17 mouse cellular contexts compared by ENCODE assay signal in genomic region chr12:84533706-84534486, GRCm38 (mm10). TPM values are rescaled to one million over a fixed set of nuclear protein-coding genes. Genes with fewer than 3 reads are reported as not detected.
DNase-seq lines count a peak whose midpoint lies in the region; ATAC-seq and TF ChIP-seq lines count a peak whose summit lies in the region.
"Had no signal": no experiment of that assay in that cellular context is flagged by ENCODE, and none has a peak within 500 bp of the region (broad histone marks: within the 10 kb centered on the region; RNA-seq: fewer than 3 reads in every experiment).

No protein-coding gene starts in this region.

- DNase-seq in 3T3-L1 (ENCODE audit: low read depth, low spot score) = peak; percentile 12
- peak; percentile 34 for DNase-seq in NIH3T3 (ENCODE audit: low read depth)
- peak; percentile 79 for DNase-seq in adrenal gland, postnatal 14 days
- no peak for DNase-seq in frontal cortex, postnatal 10 days (ENCODE audit: low spot score in 2 of 2)
- DNase-seq in layer of hippocampus, adult 2 months (ENCODE audit: low spot score in 2 of 2) = no peak
- DNase-seq: cerebellum, adult 2 months; gastrocnemius, postnatal 25 days; lung, embryonic 14.5 days; right cerebral cortex, postnatal 25 days had no signal

- H3K27ac ChIP-seq in forebrain, embryonic 12.5 days = peak overlapping the region; percentile 89
- H3K27ac ChIP-seq in forebrain, embryonic 16.5 days (ENCODE audit: low read length) = no peak overlapping the region
- H3K27ac ChIP-seq in midbrain, embryonic 16.5 days (ENCODE audit: low read length) = no peak overlapping the region
- no peak overlapping the region for H3K27ac ChIP-seq in layer of hippocampus, adult 2 months
- H3K27ac ChIP-seq: limb, embryonic 15.5 days had no signal

- peaks cover 39% of the 10 kb centered on the region for H3K4me1 ChIP-seq in forebrain, embryonic 12.5 days
- H3K4me1 ChIP-seq in forebrain, embryonic 16.5 days (replicated peaks; ENCODE audit: control insufficient read depth, insufficient read depth, low read length) = peaks cover 27% of the 10 kb centered on the region
- no peaks in the 10 kb centered on the region for H3K4me1 ChIP-seq in midbrain, embryonic 16.5 days (ENCODE audit: control insufficient read depth, insufficient read depth, low read length)
- H3K4me1 ChIP-seq: limb, embryonic 15.5 days had no signal

- no peak overlapping the region for H3K4me3 ChIP-seq in forebrain, embryonic 12.5 days (replicated peaks)
- no peak overlapping the region for H3K4me3 ChIP-seq in forebrain, embryonic 16.5 days (replicated peaks; ENCODE audit: low read length)
- no peak overlapping the region for H3K4me3 ChIP-seq in midbrain, embryonic 16.5 days (ENCODE audit: low read depth, low read length)
- no peak overlapping the region for H3K4me3 ChIP-seq in layer of hippocampus, adult 2 months
- H3K4me3 ChIP-seq: hindbrain, embryonic 10.5 days; limb, embryonic 15.5 days had no signal

- no peak for TF ChIP-seq CTCF in layer of hippocampus, adult 2 months (conservative IDR thresholded peaks at IDR 0.05)

- H3K4me2 ChIP-seq in forebrain, embryonic 12.5 days = no peak overlapping the region
- no peak overlapping the region for H3K4me2 ChIP-seq in forebrain, embryonic 16.5 days (ENCODE audit: low read length)
- H3K4me2 ChIP-seq in midbrain, embryonic 16.5 days (ENCODE audit: low read length) = no peak overlapping the region
- H3K4me2 ChIP-seq: limb, embryonic 15.5 days; lung, embryonic 14.5 days had no signal

- 52% methylated on average over 7 of the region's 7 CpGs for WGBS in forebrain, embryonic 12.5 days
- 61% methylated on average over 7 of the region's 7 CpGs for WGBS in forebrain, embryonic 16.5 days
- WGBS in midbrain, embryonic 16.5 days = 65% methylated on average over 7 of the region's 7 CpGs

- ATAC-seq in forebrain, embryonic 12.5 days (ENCODE audit: low FRiP score) = no peak
- ATAC-seq in forebrain, embryonic 16.5 days = no peak
- ATAC-seq in midbrain, embryonic 16.5 days = no peak

- H3K36me3 ChIP-seq in forebrain, embryonic 12.5 days (replicated peaks) = no peaks in the 10 kb centered on the region
- H3K36me3 ChIP-seq in forebrain, embryonic 16.5 days (ENCODE audit: control insufficient read depth, insufficient read depth) = no peaks in the 10 kb centered on the region
- H3K36me3 ChIP-seq in midbrain, embryonic 16.5 days (ENCODE audit: control insufficient read depth, insufficient read depth, low read length) = no peaks in the 10 kb centered on the region

- H3K9me3 ChIP-seq in forebrain, embryonic 12.5 days = no peaks in the 10 kb centered on the region
- no peaks in the 10 kb centered on the region for H3K9me3 ChIP-seq in forebrain, embryonic 16.5 days (ENCODE audit: control insufficient read depth, low read length)
- no peaks in the 10 kb centered on the region for H3K9me3 ChIP-seq in midbrain, embryonic 16.5 days (replicated peaks; ENCODE audit: control insufficient read depth, low read length, poor library complexity, severe bottlenecking)
- H3K9me3 ChIP-seq: hindbrain, embryonic 10.5 days; limb, embryonic 15.5 days had no signal

- H3K9ac ChIP-seq in forebrain, embryonic 12.5 days = no peak overlapping the region
- H3K9ac ChIP-seq in forebrain, embryonic 16.5 days (replicated peaks; ENCODE audit: low read depth, low read length) = no peak overlapping the region
- H3K9ac ChIP-seq in midbrain, embryonic 16.5 days (ENCODE audit: low read depth, low read length) = no peak overlapping the region
- H3K9ac ChIP-seq: limb, embryonic 15.5 days; lung, embryonic 14.5 days had no signal

- H3K27me3 ChIP-seq in forebrain, embryonic 12.5 days = 0 out of 2 replicates have a peak, but pooled peaks cover 2% of the 10 kb centered on the region
- no peaks in the 10 kb centered on the region for H3K27me3 ChIP-seq in forebrain, embryonic 16.5 days (replicated peaks; ENCODE audit: control insufficient read depth, insufficient read depth, low read length)
- H3K27me3 ChIP-seq in midbrain, embryonic 16.5 days (ENCODE audit: control insufficient read depth, insufficient read depth, low read depth, low read length) = no peaks in the 10 kb centered on the region
- H3K27me3 ChIP-seq: limb, embryonic 15.5 days had no signal

RNA-seq across cellular contexts. Expression of gene Vsx2, which starts 35.7 kb away (rescaled TPM):
- 0.08 and 0.37 TPM in 2 replicates for polyA plus RNA-seq in forebrain, embryonic 12.5 days (2016; fragmentation: Nextera tagmentation; extraction: Ambion mirVana)
- 0.06 and 0.10 TPM in 2 replicates for polyA plus RNA-seq in forebrain, embryonic 16.5 days (2015; fragmentation: Nextera tagmentation; extraction: Ambion mirVana)
- total RNA-seq in adrenal gland, postnatal 14 days (2021) = not detected in 2 replicates
- polyA plus RNA-seq in midbrain, embryonic 16.5 days (2015; fragmentation: Nextera tagmentation; extraction: Ambion mirVana) = 1.5 and 1.9 TPM in 2 replicates
- total RNA-seq in layer of hippocampus, adult 2 months (2021) = under 1 TPM; 0.27 to 0.28 TPM
- total RNA-seq: gastrocnemius, postnatal 25 days; neutrophil, adult 5-6 weeks had no signal
- polyA plus RNA-seq: heart, embryonic 14.5 days; intestine, embryonic 14.5 days had no signal

Comparison
In these comparisons a context has a peak if more than half of its experiments do, and no peak if none do; other contexts are left out.
1. DNase-seq: peak in 3T3-L1 (single experiment), NIH3T3 (single experiment) and adrenal gland, postnatal 14 days (single experiment); none in frontal cortex, postnatal 10 days (0 of 2) and layer of hippocampus, adult 2 months (0 of 2).